Mouse (Mus musculus): ENCODE measurements around the gene Ntm. TPM values are rescaled to one million over a fixed set of nuclear protein-coding genes. Genes with fewer than 3 reads are reported as not detected.

Gene Ntm
- polyA plus RNA-seq, 1 experiment from 2014 or later: 48.5 TPM

DNA sequence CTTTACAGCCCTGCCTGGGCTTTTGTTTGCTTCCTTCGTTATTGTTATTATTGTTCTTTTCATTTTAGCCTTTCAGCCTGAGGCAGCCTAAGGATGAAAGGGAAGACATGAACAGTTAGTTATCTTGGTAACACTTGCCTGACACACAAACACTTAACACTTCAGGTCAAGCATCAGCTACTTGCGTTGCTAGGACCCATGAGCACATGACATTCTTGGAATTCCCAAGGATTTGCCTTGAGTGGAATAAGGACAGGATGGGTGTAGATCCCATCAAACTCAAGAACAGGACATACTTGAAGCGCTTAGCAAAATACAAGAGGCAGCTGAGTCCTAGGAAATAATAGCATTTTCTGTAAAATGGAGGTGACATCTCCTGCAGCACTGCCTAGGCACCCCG is 186.4 kb downstream of the Ntm start:
- Histone ChIP-seq H3K27me3 (ENCODE audit: control insufficient read depth, insufficient read depth, low read length) (no peaks in the 10 kb centered on the region), H3K9ac (ENCODE audit: low read depth, low read length) (no peak overlapping the region), H3K4me1 (ENCODE audit: control insufficient read depth, insufficient read depth, low read length) (no peaks in the 10 kb centered on the region), H3K27ac (ENCODE audit: low read depth, low read length) (no peak overlapping the region), H3K4me3 (ENCODE audit: low read length) (no peak overlapping the region), H3K36me3 (ENCODE audit: control insufficient read depth, insufficient read depth, low read length) (no peaks in the 10 kb centered on the region), H3K4me2 (replicated peaks; ENCODE audit: low read depth, low read length) (no peak overlapping the region), H3K9me3 (ENCODE audit: control insufficient read depth, low read length) (no peaks in the 10 kb centered on the region)
- WGBS: 79% methylated on average over 4 of the region's 4 CpGs
- no peak for ATAC-seq (ENCODE audit: low FRiP score, low TSS enrichment)

DNA sequence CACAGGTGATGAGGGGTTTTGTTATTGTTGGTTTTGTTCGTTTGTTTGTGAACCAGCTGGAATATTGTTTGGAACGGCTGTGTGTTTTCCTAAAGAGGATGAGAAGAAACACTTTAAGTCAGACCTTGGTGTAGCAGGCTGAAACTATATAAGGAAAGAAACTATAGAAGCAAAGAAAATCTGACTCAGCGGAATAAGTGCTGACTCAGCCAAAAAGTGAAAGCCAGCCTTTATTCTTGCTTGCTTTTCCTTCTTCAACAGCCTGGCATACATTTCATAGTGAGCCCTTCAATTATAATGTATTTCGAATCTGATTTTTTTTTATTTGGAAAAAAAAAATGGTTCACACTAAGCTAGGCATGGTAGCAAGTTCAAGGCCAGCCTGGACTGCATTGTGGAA is 186.9 kb downstream of the Ntm start:
- H3K4me1 ChIP-seq (ENCODE audit: control insufficient read depth, insufficient read depth, low read length): no peaks in the 10 kb centered on the region
- H3K9me3 ChIP-seq (ENCODE audit: control insufficient read depth, low read length): no peaks in the 10 kb centered on the region
- H3K4me2 ChIP-seq (replicated peaks; ENCODE audit: low read depth, low read length): no peak overlapping the region
- H3K4me3 ChIP-seq (ENCODE audit: low read length): no peak overlapping the region
- H3K9ac ChIP-seq (ENCODE audit: low read depth, low read length): no peak overlapping the region
- WGBS: 89% methylated on average over 4 of the region's 4 CpGs
- H3K27me3 ChIP-seq (ENCODE audit: control insufficient read depth, insufficient read depth, low read length): no peaks in the 10 kb centered on the region
- ATAC-seq (ENCODE audit: low FRiP score, low TSS enrichment): no peak
- no peaks in the 10 kb centered on the region for H3K36me3 ChIP-seq (ENCODE audit: control insufficient read depth, insufficient read depth, low read length)
- no peak overlapping the region for H3K27ac ChIP-seq (ENCODE audit: low read depth, low read length)

DNA sequence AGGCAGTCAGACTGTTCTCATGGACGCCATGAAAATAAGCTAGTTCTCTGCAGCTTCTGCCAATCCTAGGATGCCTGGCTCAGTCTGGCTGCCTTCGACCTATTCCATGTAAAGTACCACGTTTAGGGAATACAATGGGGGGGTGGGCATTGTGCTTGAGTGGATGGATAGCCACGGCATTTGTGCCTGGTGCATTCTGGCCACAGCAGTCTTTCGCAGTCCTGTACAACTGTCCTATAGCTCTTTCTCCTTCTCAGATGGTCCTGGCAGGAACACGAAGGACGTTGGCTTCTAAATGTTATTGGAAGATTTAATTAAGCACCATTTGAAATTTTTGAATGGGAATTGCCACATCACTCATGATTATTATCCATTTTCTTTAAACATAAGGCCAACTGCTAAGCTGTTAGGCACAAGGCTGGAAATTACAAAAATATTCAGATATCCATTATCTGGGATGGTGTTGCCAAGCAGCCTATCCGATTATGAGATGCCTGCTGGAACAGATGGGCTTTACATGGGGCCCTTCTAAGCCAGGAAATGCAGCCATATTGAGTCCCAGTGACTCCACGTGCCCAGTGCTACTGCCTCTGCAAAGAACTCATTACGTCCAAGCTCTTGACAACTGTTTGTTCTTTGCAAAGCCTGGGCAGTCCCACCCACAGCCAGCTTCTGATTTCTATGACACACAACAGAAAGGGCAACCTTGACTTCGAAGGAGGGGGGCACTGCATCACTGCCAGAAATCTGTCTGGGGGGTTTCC is 190.1 kb downstream of the Ntm start:
- H3K27ac ChIP-seq (ENCODE audit: low read depth, low read length): no peak overlapping the region
- 84% methylated on average over 11 of the region's 11 CpGs for WGBS
- H3K9me3 ChIP-seq (ENCODE audit: control insufficient read depth, low read length): no peaks in the 10 kb centered on the region
- no peaks in the 10 kb centered on the region for H3K36me3 ChIP-seq (ENCODE audit: control insufficient read depth, insufficient read depth, low read length)
- no peak overlapping the region for H3K4me2 ChIP-seq (replicated peaks; ENCODE audit: low read depth, low read length)
- no peaks in the 10 kb centered on the region for H3K27me3 ChIP-seq (ENCODE audit: control insufficient read depth, insufficient read depth, low read length)
- no peaks in the 10 kb centered on the region for H3K4me1 ChIP-seq (ENCODE audit: control insufficient read depth, insufficient read depth, low read length)
- ATAC-seq (ENCODE audit: low FRiP score, low TSS enrichment): no peak
- H3K9ac ChIP-seq (ENCODE audit: low read depth, low read length): no peak overlapping the region
- no peak overlapping the region for H3K4me3 ChIP-seq (ENCODE audit: low read length)

DNA sequence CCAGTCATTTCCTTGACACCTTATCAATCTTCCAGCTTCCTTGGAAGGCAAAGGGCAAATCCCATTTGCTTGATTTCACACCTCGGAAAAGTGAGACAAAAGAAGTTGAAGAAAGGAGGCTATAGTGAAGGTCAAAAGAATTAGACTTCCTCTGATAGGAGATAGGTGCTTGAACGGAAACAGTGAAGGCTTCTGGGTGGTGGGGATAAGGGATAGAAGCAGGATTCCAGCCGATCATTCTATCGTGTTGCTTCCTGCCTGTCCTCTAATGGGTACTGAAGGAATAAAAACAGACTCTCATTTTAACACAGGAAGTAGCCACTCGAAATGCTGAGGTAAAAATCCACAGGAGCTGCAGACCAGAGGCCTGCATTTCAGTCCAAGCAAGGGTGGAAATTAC is 191.1 kb downstream of the Ntm start:
- H3K9ac ChIP-seq (ENCODE audit: low read depth, low read length): no peak overlapping the region
- no peaks in the 10 kb centered on the region for H3K9me3 ChIP-seq (ENCODE audit: control insufficient read depth, low read length)
- no peak overlapping the region for H3K4me2 ChIP-seq (replicated peaks; ENCODE audit: low read depth, low read length)
- ATAC-seq (ENCODE audit: low FRiP score, low TSS enrichment): no peak
- H3K36me3 ChIP-seq (ENCODE audit: control insufficient read depth, insufficient read depth, low read length): no peaks in the 10 kb centered on the region
- H3K27ac ChIP-seq (ENCODE audit: low read depth, low read length): no peak overlapping the region
- H3K27me3 ChIP-seq (ENCODE audit: control insufficient read depth, insufficient read depth, low read length): no peaks in the 10 kb centered on the region
- no peaks in the 10 kb centered on the region for H3K4me1 ChIP-seq (ENCODE audit: control insufficient read depth, insufficient read depth, low read length)
- no peak overlapping the region for H3K4me3 ChIP-seq (ENCODE audit: low read length)
- WGBS: 17% methylated on average over 5 of the region's 5 CpGs

DNA sequence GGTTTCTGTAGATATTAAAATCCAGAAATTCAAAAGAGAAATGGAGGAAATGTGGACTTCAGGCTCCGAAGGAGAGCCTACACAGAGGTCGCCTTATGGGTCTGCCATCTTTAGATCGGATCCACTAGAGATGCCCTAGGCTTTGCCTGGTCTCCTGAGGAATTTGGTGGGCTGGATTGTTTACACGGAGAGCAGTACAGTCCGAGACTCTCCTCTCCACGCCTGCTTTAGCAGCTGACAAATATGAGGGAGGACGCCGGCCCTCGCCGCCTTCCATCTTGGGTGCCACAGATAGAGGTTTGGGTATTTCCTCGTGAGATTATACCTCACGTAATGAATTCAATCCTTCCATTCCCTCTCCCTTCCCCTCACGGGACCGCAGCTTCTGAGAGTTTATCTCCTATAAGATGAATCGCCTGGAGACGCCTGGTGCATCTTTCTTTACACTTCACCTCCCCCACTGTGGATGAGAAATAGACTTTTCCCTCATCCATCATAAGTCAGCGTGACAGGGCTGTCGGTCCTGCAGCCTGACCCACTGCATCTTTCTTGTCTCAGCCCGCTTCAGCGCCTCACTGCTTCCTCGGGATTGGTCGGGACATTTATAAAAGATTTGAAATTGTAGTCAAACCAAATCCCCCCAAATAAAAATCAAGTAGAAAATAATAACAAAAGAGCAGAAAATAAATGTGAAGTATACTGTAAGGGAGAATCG is 191.7 kb downstream of the Ntm start:
- Histone ChIP-seq H3K9me3 (ENCODE audit: control insufficient read depth, low read length) (no peaks in the 10 kb centered on the region), H3K27me3 (ENCODE audit: control insufficient read depth, insufficient read depth, low read length) (no peaks in the 10 kb centered on the region), H3K36me3 (ENCODE audit: control insufficient read depth, insufficient read depth, low read length) (no peaks in the 10 kb centered on the region), H3K4me3 (ENCODE audit: low read length) (no peak overlapping the region), H3K4me1 (ENCODE audit: control insufficient read depth, insufficient read depth, low read length) (no peaks in the 10 kb centered on the region), H3K27ac (ENCODE audit: low read depth, low read length) (no peak overlapping the region), H3K9ac (ENCODE audit: low read depth, low read length) (no peak overlapping the region), H3K4me2 (replicated peaks; ENCODE audit: low read depth, low read length) (no peak overlapping the region; the same call in 1 of the 2 replicates)
- peak; percentile 46; the same call in 1 of the 2 replicates for ATAC-seq (ENCODE audit: low FRiP score, low TSS enrichment)
- 57% methylated on average over 23 of the region's 23 CpGs for WGBS

DNA sequence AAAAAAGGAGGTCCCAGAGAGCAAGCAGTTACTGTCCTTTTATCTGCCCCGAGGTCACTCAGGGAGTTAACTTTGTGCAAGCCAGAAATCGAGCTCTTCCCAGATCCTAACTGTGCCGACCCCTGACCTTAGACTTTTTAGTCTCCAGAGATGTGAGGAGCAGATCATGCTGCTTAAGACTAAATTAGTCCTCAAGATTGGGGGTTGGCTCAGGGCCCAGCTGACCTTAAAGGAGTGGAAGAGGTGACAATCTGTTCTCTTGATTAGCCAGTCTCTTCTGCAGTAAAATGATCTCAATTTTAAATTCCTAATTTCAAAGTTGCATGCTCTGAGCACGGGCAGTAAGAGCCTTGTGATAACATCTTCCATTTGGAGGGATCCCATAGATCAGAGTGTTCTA is 193.6 kb downstream of the Ntm start:
- Histone ChIP-seq H3K4me1 (ENCODE audit: control insufficient read depth, insufficient read depth, low read length) (no peaks in the 10 kb centered on the region), H3K27me3 (ENCODE audit: control insufficient read depth, insufficient read depth, low read length) (no peaks in the 10 kb centered on the region), H3K27ac (ENCODE audit: low read depth, low read length) (no peak overlapping the region), H3K4me3 (ENCODE audit: low read length) (no peak overlapping the region), H3K9ac (ENCODE audit: low read depth, low read length) (no peak overlapping the region), H3K4me2 (replicated peaks; ENCODE audit: low read depth, low read length) (no peak overlapping the region), H3K9me3 (ENCODE audit: control insufficient read depth, low read length) (no peaks in the 10 kb centered on the region), H3K36me3 (ENCODE audit: control insufficient read depth, insufficient read depth, low read length) (no peaks in the 10 kb centered on the region)
- no peak for ATAC-seq (ENCODE audit: low FRiP score, low TSS enrichment)
- 33% methylated on average over 4 of the region's 4 CpGs for WGBS

DNA sequence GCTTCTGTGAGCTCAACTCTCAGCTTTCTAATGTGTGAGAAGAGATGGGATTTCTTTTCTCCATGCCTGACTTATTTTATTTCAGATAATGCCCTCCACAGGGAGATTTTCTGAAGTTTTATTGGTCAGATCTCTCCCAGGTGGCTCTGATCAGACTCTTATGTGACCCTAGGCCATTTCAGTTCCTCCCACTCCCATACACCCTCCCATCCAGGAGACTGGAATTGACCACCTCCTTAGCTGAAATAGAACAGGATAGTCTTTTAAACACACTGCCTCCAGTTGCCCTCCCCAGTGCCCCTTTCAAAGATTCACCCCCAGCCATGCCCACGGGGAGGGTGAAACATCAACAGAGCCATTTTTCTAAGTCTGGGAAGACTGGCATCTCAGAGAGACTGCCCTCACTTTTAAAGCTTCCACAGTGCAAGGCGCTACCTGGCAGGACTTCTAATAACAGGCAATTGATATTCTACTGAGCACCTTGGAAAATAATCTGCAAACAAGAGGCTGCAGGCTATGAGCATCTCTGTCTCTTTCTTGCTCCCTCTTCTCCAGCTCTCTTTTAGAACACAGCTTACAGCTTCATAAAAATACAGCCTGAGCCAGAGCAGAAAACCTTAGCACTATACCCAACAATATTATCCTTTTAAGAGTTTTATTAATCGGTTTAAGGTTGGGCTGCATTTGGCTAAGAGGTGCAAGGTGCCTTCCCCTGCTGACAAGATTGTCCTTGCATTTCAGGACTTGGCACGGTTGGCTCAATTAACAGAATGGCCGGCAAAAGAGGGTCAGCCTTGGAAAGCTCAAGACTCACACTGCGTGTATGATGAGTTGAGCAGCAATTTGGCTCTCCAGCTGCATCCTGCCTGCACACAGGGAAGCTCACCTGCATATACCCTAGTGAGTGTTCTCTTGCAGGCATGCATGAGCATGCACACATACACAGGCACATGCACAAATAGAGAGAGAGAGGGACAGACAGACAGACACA is 196.7 kb downstream of the Ntm start:
- Histone ChIP-seq H3K9ac (ENCODE audit: low read depth, low read length) (no peak overlapping the region), H3K4me1 (ENCODE audit: control insufficient read depth, insufficient read depth, low read length) (no peaks in the 10 kb centered on the region), H3K36me3 (ENCODE audit: control insufficient read depth, insufficient read depth, low read length) (no peaks in the 10 kb centered on the region), H3K9me3 (ENCODE audit: control insufficient read depth, low read length) (no peaks in the 10 kb centered on the region), H3K27me3 (ENCODE audit: control insufficient read depth, insufficient read depth, low read length) (no peaks in the 10 kb centered on the region), H3K4me2 (replicated peaks; ENCODE audit: low read depth, low read length) (no peak overlapping the region), H3K4me3 (ENCODE audit: low read length) (no peak overlapping the region), H3K27ac (ENCODE audit: low read depth, low read length) (no peak overlapping the region)
- 64% methylated on average over 6 of the region's 6 CpGs for WGBS
- no peak; the same call in 1 of the 2 replicates for ATAC-seq (ENCODE audit: low FRiP score, low TSS enrichment)

DNA sequence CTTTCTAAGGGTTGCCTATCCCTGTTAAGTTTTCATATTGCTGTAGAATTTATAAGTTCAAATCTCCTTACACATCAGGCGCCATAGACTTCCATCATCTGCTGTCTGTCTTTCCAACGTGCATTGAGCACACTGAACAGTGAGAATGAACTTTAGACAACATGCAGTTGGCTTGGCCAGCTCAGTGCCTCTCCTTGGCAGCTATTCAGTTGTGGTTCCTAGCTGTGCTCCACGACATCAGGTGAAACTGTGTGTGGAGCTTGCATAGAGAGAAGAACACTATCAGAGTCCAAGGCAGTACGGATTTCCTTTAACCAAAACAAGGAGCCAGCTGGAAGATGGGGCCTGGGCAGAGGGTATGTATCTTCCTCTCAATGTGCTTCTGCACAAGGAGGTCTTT is 199.6 kb downstream of the Ntm start:
- H3K27ac ChIP-seq (ENCODE audit: low read depth, low read length): no peak overlapping the region
- ATAC-seq (ENCODE audit: low FRiP score, low TSS enrichment): no peak
- H3K4me2 ChIP-seq (replicated peaks; ENCODE audit: low read depth, low read length): no peak overlapping the region
- no peak overlapping the region for H3K4me3 ChIP-seq (ENCODE audit: low read length)
- H3K27me3 ChIP-seq (ENCODE audit: control insufficient read depth, insufficient read depth, low read length): no peaks in the 10 kb centered on the region
- H3K36me3 ChIP-seq (ENCODE audit: control insufficient read depth, insufficient read depth, low read length): no peaks in the 10 kb centered on the region
- H3K9me3 ChIP-seq (ENCODE audit: control insufficient read depth, low read length): no peaks in the 10 kb centered on the region
- no peak overlapping the region for H3K9ac ChIP-seq (ENCODE audit: low read depth, low read length)
- 88% methylated on average over 4 of the region's 4 CpGs for WGBS
- no peaks in the 10 kb centered on the region for H3K4me1 ChIP-seq (ENCODE audit: control insufficient read depth, insufficient read depth, low read length)

All from kidney, embryonic 14.5 days (tissue).